Mouse (Mus musculus) kidney, embryonic 16.5 days (tissue): Measurements from ENCODE around the gene Cubn. TPM values are rescaled to one million over a fixed set of nuclear protein-coding genes. Genes with fewer than 3 reads are reported as not detected.

ENCODE experiments used
- ATAC-seq: fragments of 200-750 bp; cut with Nextera tagmentation; 2 replicates; pipeline ENCODE4 v1.8.0; 2017; ENCODE audit warnings: moderate TSS enrichment; ENCODE audit not compliant: low FRiP score, low TSS enrichment
- H3K27ac ChIP-seq: fragments of 300-500 bp; sonication (generic); 2 replicates; pipeline ENCODE4 v1.5.1; 2014; ENCODE audit warnings: low read length
- H3K27me3 ChIP-seq: fragments of 300-500 bp; sonication (generic); 2 replicates; pipeline ENCODE4 v1.6.1; 2014; ENCODE audit warnings: low read length, control low read depth, mixed read lengths; ENCODE audit not compliant: insufficient read depth
- H3K36me3 ChIP-seq: fragments of 300-500 bp; sonication (generic); 2 replicates; pipeline ENCODE4 v1.6.1; 2014; ENCODE audit warnings: low read length, control low read depth, mixed read lengths; ENCODE audit not compliant: insufficient read depth
- H3K4me1 ChIP-seq: fragments of 300-500 bp; sonication (generic); 2 replicates; pipeline ENCODE4 v1.6.1; 2014; ENCODE audit warnings: low read length, control low read depth, mixed read lengths; ENCODE audit not compliant: insufficient read depth
- H3K4me2 ChIP-seq: fragments of 300-500 bp; sonication (generic); replicated peaks from 2 replicates; pipeline ENCODE4 v1.6.1; 2014; ENCODE audit warnings: low read depth, low read length
- H3K4me3 ChIP-seq: fragments of 300-500 bp; sonication (generic); 2 replicates; pipeline ENCODE4 v1.5.1; 2014; ENCODE audit warnings: mild to moderate bottlenecking, low read length
- H3K9ac ChIP-seq: fragments of 300-500 bp; sonication (generic); replicated peaks from 2 replicates; pipeline ENCODE4 v1.6.1; 2014; ENCODE audit warnings: low read length
- H3K9me3 ChIP-seq: fragments of 300-500 bp; sonication (generic); 2 replicates; pipeline ENCODE4 v1.6.1; 2016; ENCODE audit warnings: low read length, control low read depth
- WGBS: fragments of 180-500 bp; shearing (Covaris S2); extraction: QIAGEN DNeasy Blood & Tissue Kit; methylation state at CpG from one replicate; pipeline ENCODE4 v1.1.7; 2014; 5-methylcytosine and 5-hydroxymethylcytosine counted together
- polyA plus RNA-seq: library from polyadenylated mRNA; unstranded; fragments of >200 nt; fragmentation: Nextera tagmentation; extraction: Ambion mirVana; gene quantifications from 2 replicates; pipeline ENCODE4 v1.2.1, GENCODE M21; 2015

The Cubn gene
- polyA plus RNA-seq = 7.2 and 7.9 TPM in 2 replicates

GRCm38 (mm10) chr2:13491734-13492133 lies at the start of gene Cubn:
Gene Cubn, minus strand, starts transcription at chr2:13491813.
- no peaks in the 10 kb centered on the region for H3K9me3 ChIP-seq
- peak within 1 kb of the TSS; percentile 12; the same call in 1 of the 2 replicates for H3K4me3 ChIP-seq
- 0 out of 2 replicates have a peak, but pooled peaks cover 3% of the 10 kb centered on the region for H3K4me1 ChIP-seq
- H3K27ac ChIP-seq = peak within 1 kb of the TSS; percentile 52; the same call in 1 of the 2 replicates
- WGBS = 33% methylated on average over 8 of the region's 8 CpGs
- peak; percentile 77 for ATAC-seq
- peak within 1 kb of the TSS; percentile 21 for H3K4me2 ChIP-seq
- H3K9ac ChIP-seq = no peak within 1 kb of the TSS
- H3K27me3 ChIP-seq = no peaks in the 10 kb centered on the region
- H3K36me3 ChIP-seq = no peaks in the 10 kb centered on the region

DNA sequence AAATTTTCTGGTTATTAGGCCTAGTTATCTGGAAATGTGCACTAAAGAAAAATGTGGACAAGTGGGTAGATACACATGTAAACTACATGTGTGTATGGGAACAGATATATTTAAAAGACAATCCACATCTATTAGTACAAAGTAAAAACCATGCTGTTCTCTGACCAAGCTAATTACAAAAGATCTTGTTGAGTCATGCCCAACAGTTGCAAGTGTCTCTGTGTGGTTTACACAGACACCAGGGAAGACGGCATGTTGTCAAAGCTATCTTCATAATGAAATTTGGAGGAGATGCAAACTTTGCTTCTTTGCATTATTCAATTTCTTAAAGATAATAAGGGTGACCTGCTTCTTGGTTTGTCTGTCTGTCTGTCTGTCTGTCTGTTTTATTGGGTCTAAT lies 48.2 kb upstream of the Cubn start:
- no peaks in the 10 kb centered on the region for H3K27me3 ChIP-seq
- H3K4me1 ChIP-seq = peaks cover 6% of the 10 kb centered on the region; the same call in 1 of the 2 replicates
- 91% methylated on average over 1 of the region's 1 CpGs for WGBS
- H3K27ac ChIP-seq = no peak overlapping the region
- no peak overlapping the region for H3K4me2 ChIP-seq
- H3K9ac ChIP-seq = no peak overlapping the region
- no peak for ATAC-seq
- no peaks in the 10 kb centered on the region for H3K9me3 ChIP-seq
- H3K36me3 ChIP-seq = no peaks in the 10 kb centered on the region
- no peak overlapping the region for H3K4me3 ChIP-seq

DNA sequence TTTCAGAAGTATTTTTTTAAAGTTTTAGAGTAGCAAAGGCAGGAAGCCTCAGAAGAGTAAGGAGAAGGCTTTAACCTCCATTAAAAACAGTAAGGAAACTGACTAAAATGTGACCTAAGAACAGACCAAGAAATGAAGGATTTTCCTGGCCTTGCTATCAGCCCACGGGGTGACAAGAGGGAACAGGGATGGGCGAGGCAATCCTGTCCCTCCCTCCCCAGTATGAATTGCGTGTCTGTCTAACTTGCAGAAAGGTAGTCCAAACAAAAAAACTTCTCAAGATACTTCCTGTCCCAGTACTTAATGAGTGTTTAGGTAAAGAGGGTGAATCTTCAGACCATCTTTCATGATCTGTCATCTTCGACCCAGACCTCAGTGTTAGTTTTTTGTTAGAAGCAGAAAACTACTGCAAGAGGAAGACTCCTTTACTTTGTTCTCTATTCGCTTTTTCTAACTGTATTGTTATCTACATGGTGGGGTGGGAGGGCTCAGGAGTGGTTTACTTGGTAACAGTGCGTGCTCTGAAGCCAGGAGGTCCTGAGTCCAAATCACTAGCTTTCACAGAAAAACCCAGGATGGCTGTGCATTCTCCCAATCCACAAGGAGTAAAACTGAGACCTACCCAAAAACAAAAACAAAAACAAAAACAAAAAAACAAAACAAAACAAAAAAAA lies 47.2 kb upstream of the Cubn start:
- Histone ChIP-seq H3K9me3 (no peaks in the 10 kb centered on the region), H3K4me2 (no peak overlapping the region), H3K4me1 (peaks cover 5% of the 10 kb centered on the region; the same call in 1 of the 2 replicates), H3K4me3 (no peak overlapping the region), H3K36me3 (no peaks in the 10 kb centered on the region), H3K27me3 (no peaks in the 10 kb centered on the region), H3K27ac (no peak overlapping the region), H3K9ac (no peak overlapping the region)
- WGBS = 74% methylated on average over 6 of the region's 6 CpGs
- no peak for ATAC-seq

GRCm38 (mm10) chr2:13538258-13538657 lies 46.6 kb upstream of the Cubn start:
- 82% methylated on average over 2 of the region's 2 CpGs for WGBS
- Histone ChIP-seq H3K4me2 (no peak overlapping the region), H3K27ac (no peak overlapping the region), H3K4me3 (no peak overlapping the region), H3K9ac (no peak overlapping the region), H3K27me3 (no peaks in the 10 kb centered on the region), H3K36me3 (no peaks in the 10 kb centered on the region), H3K9me3 (no peaks in the 10 kb centered on the region), H3K4me1 (peaks cover 5% of the 10 kb centered on the region; the same call in 1 of the 2 replicates)
- ATAC-seq = no peak

DNA sequence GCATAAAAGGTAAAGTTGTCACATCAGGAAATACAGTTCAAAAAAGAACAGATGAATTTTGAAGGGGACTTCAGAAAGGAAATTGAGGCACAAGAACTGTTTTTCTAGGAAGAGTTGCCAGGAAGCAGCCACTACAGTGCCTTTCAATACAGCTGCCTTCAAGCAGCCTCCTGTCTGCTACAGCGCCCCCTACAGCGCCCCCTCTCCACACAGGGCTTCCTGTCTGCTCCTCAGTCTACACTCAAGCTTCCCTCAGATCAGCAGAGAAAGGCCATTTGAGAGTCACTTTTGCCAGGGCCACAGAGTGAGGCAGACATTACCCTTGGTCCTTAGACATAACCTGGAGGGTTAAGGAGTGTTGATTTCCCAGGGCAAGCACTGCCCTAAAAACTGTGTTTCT lies 46.1 kb upstream of the Cubn start:
- Histone ChIP-seq H3K27me3 (no peaks in the 10 kb centered on the region), H3K4me3 (no peak overlapping the region), H3K4me1 (0 out of 2 replicates have a peak, but pooled peaks cover 3% of the 10 kb centered on the region), H3K4me2 (no peak overlapping the region), H3K36me3 (no peaks in the 10 kb centered on the region), H3K9me3 (no peaks in the 10 kb centered on the region), H3K9ac (no peak overlapping the region), H3K27ac (no peak overlapping the region)
- no peak for ATAC-seq
- 23% methylated on average over 2 of the region's 2 CpGs for WGBS

- H3K4me2 ChIP-seq = no peak overlapping the region
- no peak for ATAC-seq
- H3K4me1 ChIP-seq = 0 out of 2 replicates have a peak, but pooled peaks cover 3% of the 10 kb centered on the region
- H3K27me3 ChIP-seq = no peaks in the 10 kb centered on the region
- H3K9ac ChIP-seq = no peak overlapping the region
- H3K4me3 ChIP-seq = no peak overlapping the region
- no peaks in the 10 kb centered on the region for H3K9me3 ChIP-seq
- H3K36me3 ChIP-seq = no peaks in the 10 kb centered on the region
- H3K27ac ChIP-seq = no peak overlapping the region
Measured at GRCm38 (mm10) chr2:13536747-13537146, 45.1 kb upstream of the Cubn start.

DNA sequence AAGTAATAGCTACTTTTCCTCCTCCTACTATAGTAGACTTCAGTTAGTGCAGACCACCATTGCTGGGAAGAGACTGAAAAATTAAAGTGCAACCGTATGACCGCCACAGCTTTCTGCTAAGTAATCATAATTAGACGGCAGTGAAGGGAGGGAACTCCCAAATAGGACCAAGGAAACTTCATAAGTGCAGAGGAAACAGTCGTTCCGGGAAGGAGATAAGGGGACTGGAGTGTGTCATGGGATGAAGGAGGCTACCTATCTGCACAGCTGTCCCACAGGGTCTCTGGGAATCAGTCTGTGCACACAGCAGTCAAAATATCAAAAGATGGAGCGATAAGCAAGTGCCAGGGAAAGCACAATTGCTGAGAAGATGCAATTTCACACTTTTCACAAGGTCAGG lies 39.0 kb upstream of the Cubn start:
- H3K9me3 ChIP-seq = no peaks in the 10 kb centered on the region
- H3K4me1 ChIP-seq = 0 out of 2 replicates have a peak, but pooled peaks cover 3% of the 10 kb centered on the region
- no peaks in the 10 kb centered on the region for H3K27me3 ChIP-seq
- H3K27ac ChIP-seq = no peak overlapping the region
- no peak overlapping the region for H3K4me3 ChIP-seq
- no peaks in the 10 kb centered on the region for H3K36me3 ChIP-seq
- no peak overlapping the region for H3K4me2 ChIP-seq
- WGBS = 89% methylated on average over 6 of the region's 6 CpGs
- ATAC-seq = no peak
- no peak overlapping the region for H3K9ac ChIP-seq

GRCm38 (mm10) chr2:13529253-13529933 lies 37.8 kb upstream of the Cubn start:
- Histone ChIP-seq H3K4me2 (no peak overlapping the region), H3K4me1 (no peaks in the 10 kb centered on the region), H3K36me3 (no peaks in the 10 kb centered on the region), H3K9ac (no peak overlapping the region), H3K27ac (no peak overlapping the region), H3K27me3 (no peaks in the 10 kb centered on the region), H3K4me3 (no peak overlapping the region), H3K9me3 (no peaks in the 10 kb centered on the region)
- no peak for ATAC-seq
- 90% methylated on average over 3 of the region's 3 CpGs for WGBS

DNA sequence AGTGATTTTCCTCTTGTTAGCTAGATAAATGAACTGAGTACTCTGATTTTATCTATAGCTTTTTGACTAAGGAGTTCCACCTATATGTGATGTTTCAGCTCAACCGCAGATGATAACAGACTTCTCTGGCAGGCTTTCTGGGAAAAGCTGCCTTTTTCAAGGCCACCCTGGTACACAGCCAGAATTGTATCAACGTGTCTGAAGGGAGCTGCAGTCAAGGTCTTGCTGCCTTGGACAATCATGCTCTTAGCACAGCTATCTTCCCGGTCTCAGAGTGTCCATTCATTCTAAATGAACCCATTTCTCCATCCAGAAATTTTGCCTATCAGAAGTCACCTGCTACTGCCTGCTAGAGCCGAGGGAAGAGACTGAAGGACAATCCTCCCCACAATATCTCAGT lies 35.9 kb upstream of the Cubn start:
- Histone ChIP-seq H3K4me1 (no peaks in the 10 kb centered on the region), H3K27ac (no peak overlapping the region), H3K9me3 (no peaks in the 10 kb centered on the region), H3K9ac (no peak overlapping the region), H3K36me3 (no peaks in the 10 kb centered on the region), H3K27me3 (no peaks in the 10 kb centered on the region), H3K4me3 (no peak overlapping the region), H3K4me2 (no peak overlapping the region)
- ATAC-seq = no peak
- WGBS = 75% methylated on average over 4 of the region's 4 CpGs

DNA sequence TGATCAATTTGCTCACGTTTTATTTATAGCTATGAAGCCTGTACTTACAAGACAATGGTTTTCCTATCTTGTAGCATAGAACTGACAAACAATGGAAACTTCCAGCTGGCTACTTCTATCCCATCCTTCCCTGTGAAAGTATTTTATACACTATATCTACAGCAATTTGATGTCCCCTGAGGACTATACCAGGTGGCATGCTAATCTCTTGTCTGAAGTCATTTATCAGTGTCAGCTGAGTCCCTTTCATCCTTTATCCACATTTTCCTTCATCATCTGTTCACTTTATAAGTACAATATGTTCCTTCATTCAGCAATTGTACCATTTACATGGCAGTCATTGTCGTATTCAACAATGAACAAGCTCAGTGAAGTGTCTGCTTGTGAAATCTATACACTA lies 35.5 kb upstream of the Cubn start:
- ATAC-seq = no peak
- Histone ChIP-seq H3K9ac (no peak overlapping the region), H3K4me3 (no peak overlapping the region), H3K27ac (no peak overlapping the region), H3K9me3 (no peaks in the 10 kb centered on the region), H3K4me1 (no peaks in the 10 kb centered on the region), H3K4me2 (no peak overlapping the region), H3K36me3 (no peaks in the 10 kb centered on the region), H3K27me3 (no peaks in the 10 kb centered on the region)
- 71% methylated on average over 2 of the region's 2 CpGs for WGBS
